Mouse (Mus musculus): ENCODE results near the gene Rpl23a. TPM values are rescaled to one million over a fixed set of nuclear protein-coding genes. Genes with fewer than 3 reads are reported as not detected.
"Not testable (repeated sequence)": the region's sequence is repeated elsewhere in the genome, so short reads cannot be mapped to it uniquely, and the experiment has no call there.

The Rpl23a gene
- total RNA-seq, 4 experiments from 2014 or later: 606 to 878 (median 722) TPM

DNA sequence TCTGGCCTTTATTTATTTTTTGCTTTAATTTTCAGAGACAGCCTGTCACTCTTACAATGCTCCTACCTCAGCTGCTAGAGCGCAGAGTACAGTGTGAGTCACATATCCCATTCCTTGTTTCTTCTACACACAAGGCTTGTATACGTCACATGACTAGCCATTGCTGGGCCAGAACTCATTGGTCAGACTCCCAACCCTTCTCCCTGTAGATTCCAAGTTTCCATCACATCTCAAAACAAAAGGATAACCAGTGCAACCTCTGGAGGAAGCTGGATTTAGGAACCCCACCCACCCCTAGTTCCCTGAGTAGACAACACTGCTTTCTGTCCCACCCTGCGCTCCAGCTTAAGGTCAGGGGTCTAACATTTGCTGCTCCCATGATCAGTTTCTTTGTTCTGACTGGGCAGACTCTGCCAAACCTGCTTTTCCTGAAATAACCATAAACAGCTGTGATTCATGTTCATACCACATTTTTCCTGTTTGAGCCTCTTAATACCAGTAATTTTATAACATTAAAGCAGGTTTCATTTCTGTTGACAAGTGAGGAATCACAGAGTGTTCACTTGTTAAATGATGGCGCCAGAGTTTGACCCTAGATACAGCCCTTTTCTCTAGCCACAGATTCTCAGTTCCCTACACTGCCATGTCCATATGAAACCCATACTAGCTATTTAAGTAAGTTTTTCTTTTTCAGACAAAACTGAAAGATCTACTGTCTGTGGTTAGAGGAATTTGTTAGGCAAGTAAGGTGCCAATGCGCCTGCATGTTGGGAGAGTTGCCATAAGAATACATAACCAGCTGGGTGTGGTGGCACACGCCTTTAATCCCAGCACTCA is 36.5 kb downstream of the Rpl23a start:
- DNase-seq (ENCODE audit: low spot score in 2 of 2): no peak

DNA sequence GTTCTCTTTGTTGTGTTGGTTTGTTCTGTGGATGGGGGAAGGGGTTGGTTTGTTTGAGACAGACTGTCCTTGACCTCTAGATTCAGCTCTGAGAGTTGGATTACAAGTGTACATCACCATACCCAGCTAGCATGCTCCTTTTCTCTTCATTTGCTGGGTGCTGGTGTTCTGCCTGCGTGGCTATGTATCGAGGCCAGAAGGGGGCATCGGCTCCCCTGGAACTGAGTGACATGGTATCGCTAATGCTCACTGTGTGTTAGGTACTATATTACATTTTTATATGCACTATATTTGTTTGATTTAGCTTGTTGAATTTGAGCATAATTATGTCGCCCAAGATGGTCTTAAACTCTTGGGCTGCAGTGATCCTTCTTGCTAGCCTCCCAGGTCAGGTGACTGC is 37.2 kb downstream of the Rpl23a start:
- no peak for DNase-seq (ENCODE audit: low spot score in 2 of 2)

DNA sequence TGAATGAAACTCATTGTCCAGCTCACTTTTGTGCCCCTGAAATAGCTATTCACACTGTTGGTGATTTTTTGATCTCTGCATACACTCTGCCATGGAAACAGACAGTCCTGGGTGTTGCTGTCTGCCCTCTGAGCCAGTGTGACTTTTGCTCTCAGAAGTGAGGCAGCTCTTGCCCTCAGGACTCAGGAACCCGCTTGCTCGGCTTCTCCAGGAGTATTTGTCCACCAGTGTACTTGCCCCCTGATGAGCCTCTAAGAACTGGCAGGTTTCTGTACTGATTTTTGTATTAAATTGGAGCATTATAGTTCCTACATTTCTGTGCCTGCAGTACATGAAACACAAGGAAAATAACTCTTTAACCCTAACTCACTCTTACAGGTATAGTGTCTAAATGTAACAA is 39.9 kb downstream of the Rpl23a start:
- no peak for DNase-seq (ENCODE audit: low spot score in 2 of 2)

DNA sequence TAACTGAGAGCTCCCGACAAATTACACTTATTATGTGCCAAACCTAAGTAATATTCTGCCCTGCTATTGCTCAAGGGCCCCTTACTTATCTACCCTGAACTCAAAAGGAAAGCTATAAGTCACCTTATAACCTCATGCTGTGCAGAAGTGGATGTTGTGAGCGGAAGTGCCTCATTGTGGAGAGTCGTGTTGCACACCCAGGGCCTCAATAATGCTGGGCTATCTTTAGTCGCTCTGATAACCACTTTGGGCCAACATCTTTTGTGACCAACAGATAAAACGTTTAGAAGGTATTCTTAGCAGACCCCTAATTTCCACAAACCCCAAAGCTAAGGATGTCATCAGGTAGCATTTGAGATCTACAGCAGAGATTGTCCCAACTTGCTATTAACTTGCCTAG is 42.7 kb downstream of the Rpl23a start:
- DNase-seq (ENCODE audit: low spot score in 2 of 2): no peak

DNA sequence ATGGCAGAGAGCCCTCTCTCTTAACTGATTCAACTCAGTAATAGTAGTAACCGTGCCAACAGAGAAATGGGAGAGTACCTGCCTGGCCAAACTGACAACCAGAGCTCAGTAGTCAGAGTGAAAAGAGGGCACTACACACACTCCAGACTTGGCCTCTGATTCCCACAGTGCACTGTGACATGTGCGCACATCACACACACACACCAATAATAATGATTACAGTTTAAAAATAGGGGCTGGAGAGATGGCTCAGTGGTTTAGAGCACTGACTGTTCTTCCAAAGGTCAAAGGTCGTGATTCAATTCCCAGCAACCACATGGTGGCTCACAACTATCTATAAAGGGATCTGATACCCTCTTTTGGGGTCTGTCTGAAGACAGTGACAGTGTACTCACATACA is 45.4 kb downstream of the Rpl23a start:
- DNase-seq (ENCODE audit: low spot score in 2 of 2): no peak

DNA sequence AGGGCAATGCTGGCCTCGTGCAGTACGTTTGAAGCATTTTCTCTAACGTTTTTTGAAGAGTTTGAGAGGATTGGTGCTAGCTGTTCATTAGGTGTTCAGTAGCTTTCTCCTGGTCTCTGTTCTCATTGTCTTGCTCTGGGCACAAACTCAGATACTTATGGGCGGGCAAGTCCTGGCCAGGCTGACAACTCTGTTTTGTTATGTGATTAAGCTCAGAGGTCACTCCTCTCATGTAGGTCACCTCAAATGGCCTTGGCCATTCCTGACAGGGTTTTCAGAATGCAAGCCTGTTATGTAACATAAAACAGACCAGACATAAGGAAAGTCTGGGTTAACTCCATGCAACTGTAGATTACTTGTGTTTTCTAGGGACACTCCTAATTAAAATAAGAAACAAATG is 45.8 kb downstream of the Rpl23a start:
- DNase-seq (ENCODE audit: low spot score in 2 of 2): no peak

DNA sequence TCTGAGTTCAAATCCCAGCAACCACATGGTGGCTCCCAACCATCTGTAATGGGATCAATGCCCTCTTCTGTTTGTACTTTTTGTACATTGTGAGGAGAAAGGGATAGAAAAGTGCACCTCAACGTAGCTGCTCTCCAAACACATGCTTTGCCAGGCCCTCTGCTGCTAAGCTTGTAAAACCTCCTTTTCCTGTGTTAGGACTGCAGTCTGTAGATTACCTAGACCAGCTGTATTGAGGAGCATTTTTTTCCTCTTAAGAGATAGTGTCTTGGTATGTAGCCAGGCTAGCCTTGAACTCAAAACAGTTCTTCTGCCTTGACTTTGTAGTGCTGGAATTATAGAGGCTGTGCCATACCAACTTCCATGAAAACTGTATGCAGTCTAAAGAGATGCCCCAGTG is 47.3 kb downstream of the Rpl23a start:
- no peak for DNase-seq (ENCODE audit: low spot score in 2 of 2)

DNA sequence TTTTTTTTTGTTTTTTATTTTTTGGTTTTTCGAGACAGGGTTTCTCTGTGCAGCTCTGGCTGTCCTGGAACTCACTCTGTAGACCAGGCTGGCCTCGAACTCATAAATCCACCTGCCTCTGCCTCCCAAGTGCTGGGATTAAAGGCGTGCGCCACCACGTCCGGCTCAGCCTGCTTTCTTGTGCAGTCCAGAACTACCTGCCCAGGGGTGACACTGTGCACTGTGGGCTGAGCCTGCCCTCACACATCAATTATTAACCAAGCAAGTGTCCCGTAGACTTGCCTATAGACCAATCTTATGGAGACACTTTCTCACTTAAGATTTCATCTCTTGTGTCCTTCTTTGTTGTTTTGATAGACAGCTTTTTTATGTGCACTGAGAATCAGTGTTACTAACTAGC is 48.1 kb downstream of the Rpl23a start:
- DNase-seq (ENCODE audit: low spot score in 2 of 2): not testable (repeated sequence)

DNA sequence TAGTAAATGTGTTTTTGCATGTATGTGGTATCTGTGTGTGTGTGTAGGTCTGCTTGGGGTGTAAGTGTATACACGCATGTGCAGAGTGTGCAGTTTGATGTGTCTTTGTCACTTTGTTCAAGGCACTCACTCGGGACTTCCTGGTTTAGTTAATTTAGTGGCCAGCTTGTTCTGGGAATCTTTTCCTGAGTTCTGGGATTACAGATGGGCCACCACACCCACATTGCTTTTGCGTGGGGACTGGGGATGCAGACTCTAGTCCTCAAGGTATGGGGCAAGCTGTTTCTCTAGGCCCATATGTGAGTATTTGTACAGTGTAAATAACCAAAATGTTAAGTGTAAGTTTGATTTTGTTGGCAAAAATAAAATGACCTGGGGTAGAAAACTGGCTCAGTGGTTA is 49.0 kb downstream of the Rpl23a start:
- peak; percentile 50 to 53 for DNase-seq (ENCODE audit: low spot score in 2 of 2)

DNA sequence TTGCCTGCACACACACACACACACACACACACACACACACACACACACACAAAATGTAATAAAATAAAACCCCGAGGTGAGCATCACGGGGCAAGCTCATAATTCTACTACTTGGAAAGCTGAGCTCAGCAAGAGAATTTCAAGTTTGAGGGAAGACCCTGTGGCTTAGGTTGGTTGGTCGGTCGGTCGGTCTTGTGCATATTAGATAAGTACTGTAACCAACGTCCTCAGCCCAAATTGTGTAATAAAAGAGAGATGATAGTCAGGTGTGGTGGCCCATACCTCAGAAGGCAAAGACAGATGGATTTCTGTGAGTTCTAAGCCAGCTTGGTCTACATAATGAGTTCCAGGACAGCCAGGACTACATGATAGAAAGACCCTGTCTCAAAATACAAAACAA is 49.5 kb downstream of the Rpl23a start:
- DNase-seq (ENCODE audit: low spot score in 2 of 2): no peak

Small RNAs within 50 kb of the gene (microRNA-seq; reads per million reads assigned to microRNA genes)
- gene Mir7653: 0 to 0.96 reads per million in 2 experiments

Other genes starting within 250 kb of the Rpl23a start
- gene Phf12, start 200.8 kb downstream of the Rpl23a start, total RNA-seq (2022): 10 to 100 TPM; 56.1 to 64.4 (median 61.1) TPM
- 1 to 10 TPM; 4.0 to 5.2 (median 4.8) TPM for gene Dhrs13, start 151.3 kb downstream of the Rpl23a start, total RNA-seq (2022)
- 10 to 100 TPM; 75.9 to 79.8 (median 76.1) TPM for gene Flot2, start 145.7 kb downstream of the Rpl23a start, total RNA-seq (2022)
- 10 to 100 TPM; 15.8 to 21.7 (median 21.2) TPM for gene Eral1, start 103.2 kb downstream of the Rpl23a start, total RNA-seq (2022)
- 10 to 100 TPM; 27.4 to 30.0 (median 28.1) TPM for gene Fam222b, start 88.9 kb downstream of the Rpl23a start, total RNA-seq (2022)
- 10 to 100 TPM in 3 of 4 experiments, 1 to 10 TPM in 1; 9.2 to 11.1 (median 10.4) TPM for gene Traf4, start 18.0 kb downstream of the Rpl23a start, total RNA-seq (2022)
- gene Nek8, start 6.9 kb downstream of the Rpl23a start, total RNA-seq (2022): 1 to 10 TPM; 3.0 to 3.5 (median 3.3) TPM
- gene Tlcd1, start 6.9 kb downstream of the Rpl23a start, total RNA-seq (2022): 10 to 100 TPM; 16.6 to 24.8 (median 23.8) TPM
- gene Rab34, start 4.8 kb upstream of the Rpl23a start, total RNA-seq (2022): 10 to 100 TPM; 28.2 to 39.4 (median 36.4) TPM
- gene Proca1, start 9.8 kb upstream of the Rpl23a start, total RNA-seq (2022): 1 to 10 TPM; 3.9 to 5.9 (median 4.9) TPM
- 10 to 100 TPM; 61.6 to 67.7 (median 62.3) TPM for gene Sdf2, start 62.2 kb upstream of the Rpl23a start, total RNA-seq (2022)
- 100 to 1,000 TPM; 124 to 126 (median 125) TPM for gene Supt6, start 62.4 kb upstream of the Rpl23a start, total RNA-seq (2022)
- gene 2610507B11Rik, start 78.2 kb upstream of the Rpl23a start, total RNA-seq (2022): 100 to 1,000 TPM; 181 to 208 (median 193) TPM
- 10 to 100 TPM in 1 of 4 experiments, 1 to 10 TPM in 3; 4.3 to 11.8 (median 7.3) TPM for gene BC030499, start 107.3 kb upstream of the Rpl23a start, total RNA-seq (2022)
- 1 to 10 TPM; 5.8 to 9.4 (median 7.1) TPM for gene Spag5, start 117.9 kb upstream of the Rpl23a start, total RNA-seq (2022)
- gene Aldoc, start 139.4 kb upstream of the Rpl23a start, total RNA-seq (2022): 1,000 to 10,000 TPM in 1 of 4 experiments, 100 to 1,000 TPM in 3; 734 to 1,027 (median 804) TPM
- gene Pigs, start 144.8 kb upstream of the Rpl23a start, total RNA-seq (2022): 10 to 100 TPM; 58.9 to 64.6 (median 62.2) TPM
- gene Unc119, start 159.9 kb upstream of the Rpl23a start, total RNA-seq (2022): 10 to 100 TPM; 30.9 to 37.3 (median 34.9) TPM
- gene Foxn1, start 203.0 kb upstream of the Rpl23a start, total RNA-seq (2022): under 1 TPM in 1 of 4 experiments, not detected in 3; 0.10 TPM
- gene Slc13a2, start 238.6 kb upstream of the Rpl23a start, total RNA-seq (2022): not detected

All from layer of hippocampus, adult 8-10 months (tissue).